Mouse (Mus musculus) layer of hippocampus, postnatal 25 days (tissue): ENCODE data around the gene Aars2. TPM values are rescaled to one million over a fixed set of nuclear protein-coding genes. Genes with fewer than 3 reads are reported as not detected.
A peak's percentile ranks its signal among the peaks of the same experiment; 100 is the strongest.

Experiments
- DNase-seq, 2 experiments: peaks; one replicate each; pipeline ENCODE4 v3.0.0; 2022; ENCODE audit warnings: mixed read lengths in 2 of 2, low spot score in 1 of 2; ENCODE audit errors: extremely low spot score in 1 of 2
- total RNA-seq, 2 experiments: library from RNA; stranded (reverse); gene quantifications; 2 replicates each; pipeline ENCODE4 v1.2.3; 2021

Gene Aars2
- 10 to 100 TPM; 21.6 to 22.7 TPM for total RNA-seq

- DNase-seq = peak; percentile 90 to 94
Measured at GRCm38 (mm10) chr17:45506700-45507189, at the start of gene Aars2. Aars2 (plus strand) TSS chr17:45506841.

- no peak for DNase-seq
Measured at GRCm38 (mm10) chr17:45457487-45457886, 49.2 kb upstream of the Aars2 start.

- DNase-seq = no peak
Measured at GRCm38 (mm10) chr17:45458516-45458915, 48.1 kb upstream of the Aars2 start.

- no peak for DNase-seq
Measured at GRCm38 (mm10) chr17:45459062-45459461, 47.6 kb upstream of the Aars2 start.

- no peak for DNase-seq
Measured at GRCm38 (mm10) chr17:45462506-45462905, 44.1 kb upstream of the Aars2 start.

GRCm38 (mm10) chr17:45464255-45464654 is 42.4 kb upstream of the Aars2 start:
- no peak for DNase-seq

- no peak for DNase-seq
Measured at GRCm38 (mm10) chr17:45466701-45467100, 39.9 kb upstream of the Aars2 start.

- DNase-seq = no peak
Measured at GRCm38 (mm10) chr17:45468302-45468701, 38.3 kb upstream of the Aars2 start.

- DNase-seq = no peak
Measured at GRCm38 (mm10) chr17:45470726-45471125, 35.9 kb upstream of the Aars2 start.

- DNase-seq = no peak
Measured at GRCm38 (mm10) chr17:45473667-45474066, 33.0 kb upstream of the Aars2 start.

GRCm38 (mm10) chr17:45474146-45474545 is 32.5 kb upstream of the Aars2 start:
- no peak for DNase-seq

- DNase-seq = peak; percentile 70 to 75
Measured at GRCm38 (mm10) chr17:45474669-45475465, 31.8 kb upstream of the Aars2 start, which contains the start of gene Spats1. Spats1 (minus strand) TSS chr17:45475415.

GRCm38 (mm10) chr17:45478234-45478825 is 28.3 kb upstream of the Aars2 start:
- DNase-seq = peak; percentile 85 to 97

- no peak for DNase-seq
Measured at GRCm38 (mm10) chr17:45480429-45480828, 26.2 kb upstream of the Aars2 start.

- no peak for DNase-seq
Measured at GRCm38 (mm10) chr17:45485581-45485980, 21.1 kb upstream of the Aars2 start.

GRCm38 (mm10) chr17:45487216-45487615 is 19.4 kb upstream of the Aars2 start:
- DNase-seq = no peak

- no peak for DNase-seq
Measured at GRCm38 (mm10) chr17:45488321-45489254, 18.1 kb upstream of the Aars2 start.

- DNase-seq = no peak
Measured at GRCm38 (mm10) chr17:45489736-45490135, 16.9 kb upstream of the Aars2 start.

GRCm38 (mm10) chr17:45490532-45491154 is 16.0 kb upstream of the Aars2 start:
- DNase-seq = no peak

GRCm38 (mm10) chr17:45495398-45495797 is 11.2 kb upstream of the Aars2 start:
- no peak for DNase-seq
